Mouse (Mus musculus) embryonic facial prominence, embryonic 15.5 days (tissue): Measurements from ENCODE around the gene Fam92b. TPM values are rescaled to one million over a fixed set of nuclear protein-coding genes. Genes with fewer than 3 reads are reported as not detected.

Experiments used
- ATAC-seq: fragments of 200-750 bp; cut with Nextera tagmentation; 2 replicates; pipeline ENCODE4 v1.8.0; 2017; ENCODE audit warnings: low read depth, moderate TSS enrichment; ENCODE audit not compliant: insufficient number of reproducible peaks, low FRiP score, low TSS enrichment
- H3K27ac ChIP-seq: fragments of 300-500 bp; sonication (generic); replicated peaks from 2 replicates; pipeline ENCODE4 v1.5.1; 2015; ENCODE audit warnings: mild to moderate bottlenecking, inconsistent platforms
- H3K27me3 ChIP-seq: fragments of 300-500 bp; sonication (generic); 2 replicates; pipeline ENCODE4 v1.6.1; 2015; ENCODE audit warnings: inconsistent platforms
- H3K36me3 ChIP-seq: fragments of 300-500 bp; sonication (generic); 2 replicates; pipeline ENCODE4 v1.6.1; 2015; ENCODE audit warnings: mild to moderate bottlenecking, inconsistent platforms
- H3K4me1 ChIP-seq: fragments of 300-500 bp; sonication (generic); 2 replicates; pipeline ENCODE4 v1.6.1; 2015; ENCODE audit warnings: inconsistent platforms
- H3K4me2 ChIP-seq: fragments of 300-500 bp; sonication (generic); replicated peaks from 2 replicates; pipeline ENCODE4 v1.6.1; 2015; ENCODE audit warnings: mild to moderate bottlenecking, inconsistent platforms
- H3K4me3 ChIP-seq: fragments of 300-500 bp; sonication (generic); replicated peaks from 2 replicates; pipeline ENCODE4 v1.5.1; 2015; ENCODE audit warnings: mild to moderate bottlenecking, inconsistent platforms
- H3K9ac ChIP-seq: fragments of 300-500 bp; sonication (generic); 2 replicates; pipeline ENCODE4 v1.6.1; 2015; ENCODE audit warnings: inconsistent platforms
- H3K9me3 ChIP-seq: fragments of 300-500 bp; sonication (generic); replicated peaks from 2 replicates; pipeline ENCODE4 v1.6.1; 2016; ENCODE audit warnings: inconsistent platforms
- WGBS: fragments of 180-500 bp; shearing (Covaris S2); methylation state at CpG from one replicate; pipeline ENCODE4 v1.1.7; 2015; 5-methylcytosine and 5-hydroxymethylcytosine counted together
- polyA plus RNA-seq: library from polyadenylated mRNA; unstranded; fragments of >200 nt; fragmentation: Nextera tagmentation; extraction: Ambion mirVana; gene quantifications from 2 replicates; pipeline ENCODE4 v1.2.1, GENCODE M21; 2015

The Fam92b gene
- polyA plus RNA-seq, 1 experiment from 2014 or later = 11.4 TPM

DNA sequence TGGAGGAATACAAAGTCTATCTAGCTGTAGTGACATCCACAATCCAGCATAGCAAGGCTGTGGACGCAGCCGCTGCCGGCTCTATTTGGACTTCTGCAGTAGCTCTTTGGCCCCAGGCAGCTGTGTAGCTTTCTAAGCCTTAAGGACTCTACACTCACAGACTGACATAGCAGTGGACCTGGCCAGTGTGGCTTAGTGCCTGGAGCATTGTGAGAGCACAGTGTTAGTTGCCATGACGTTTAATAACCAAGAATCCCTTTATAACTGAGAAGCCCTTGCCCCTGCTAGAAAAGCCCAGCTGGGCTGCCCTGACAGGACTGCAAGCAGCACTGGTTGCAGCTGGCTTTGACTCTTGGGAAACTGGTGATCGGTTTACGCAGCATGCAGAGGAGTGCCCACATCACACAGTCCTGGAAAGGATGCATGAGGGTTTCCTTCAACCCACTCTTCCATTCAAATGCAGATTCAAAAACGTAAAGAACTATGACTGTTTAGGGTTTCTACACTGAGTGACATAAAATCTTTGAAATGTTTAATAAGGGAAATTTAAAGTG lies 52.4 kb downstream of the Fam92b start:
- Histone ChIP-seq H3K4me2 (no peak overlapping the region), H3K9ac (no peak overlapping the region), H3K36me3 (no peaks in the 10 kb centered on the region), H3K27ac (no peak overlapping the region), H3K4me3 (no peak overlapping the region), H3K4me1 (peaks cover 9% of the 10 kb centered on the region; the same call in 1 of the 2 replicates), H3K27me3 (peaks cover 7% of the 10 kb centered on the region; the same call in 1 of the 2 replicates), H3K9me3 (no peaks in the 10 kb centered on the region)
- 45% methylated on average over 7 of the region's 7 CpGs for WGBS
- ATAC-seq = no peak

DNA sequence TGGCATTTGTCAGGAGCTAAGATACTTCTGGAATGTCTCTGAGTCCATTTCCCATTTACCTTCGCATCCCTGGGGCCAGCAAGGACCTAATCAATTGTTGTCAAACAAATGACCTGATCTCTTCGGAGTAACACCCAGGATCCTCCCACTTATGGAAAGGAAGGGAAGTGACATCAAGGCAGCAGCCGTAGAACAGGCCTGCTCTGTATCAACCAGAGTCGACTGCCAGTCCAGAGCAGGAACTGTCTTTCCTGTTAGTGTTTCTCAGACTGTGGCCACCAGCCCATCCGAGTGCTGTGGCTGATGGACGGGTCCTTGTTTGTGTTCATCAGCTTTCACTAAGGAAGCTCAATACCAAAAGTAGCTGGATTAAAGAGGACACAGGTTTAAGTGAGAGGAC lies 53.0 kb downstream of the Fam92b start:
- Histone ChIP-seq H3K9ac (no peak overlapping the region), H3K9me3 (no peaks in the 10 kb centered on the region), H3K4me1 (peaks cover 9% of the 10 kb centered on the region; the same call in 1 of the 2 replicates), H3K4me2 (no peak overlapping the region), H3K27ac (no peak overlapping the region), H3K27me3 (peaks cover 7% of the 10 kb centered on the region; the same call in 1 of the 2 replicates), H3K36me3 (no peaks in the 10 kb centered on the region), H3K4me3 (no peak overlapping the region)
- WGBS = 51% methylated on average over 6 of the region's 6 CpGs
- no peak for ATAC-seq

- WGBS = 40% methylated on average over 5 of the region's 5 CpGs
- Histone ChIP-seq H3K27me3 (peaks cover 9% of the 10 kb centered on the region), H3K4me2 (no peak overlapping the region), H3K4me3 (no peak overlapping the region), H3K9ac (no peak overlapping the region), H3K4me1 (peaks cover 6% of the 10 kb centered on the region; the same call in 1 of the 2 replicates), H3K36me3 (no peaks in the 10 kb centered on the region), H3K27ac (no peak overlapping the region), H3K9me3 (no peaks in the 10 kb centered on the region)
- ATAC-seq = no peak
These were observed 56.3 kb downstream of the Fam92b start for GRCm38 (mm10) chr8:120120951-120121350.

DNA sequence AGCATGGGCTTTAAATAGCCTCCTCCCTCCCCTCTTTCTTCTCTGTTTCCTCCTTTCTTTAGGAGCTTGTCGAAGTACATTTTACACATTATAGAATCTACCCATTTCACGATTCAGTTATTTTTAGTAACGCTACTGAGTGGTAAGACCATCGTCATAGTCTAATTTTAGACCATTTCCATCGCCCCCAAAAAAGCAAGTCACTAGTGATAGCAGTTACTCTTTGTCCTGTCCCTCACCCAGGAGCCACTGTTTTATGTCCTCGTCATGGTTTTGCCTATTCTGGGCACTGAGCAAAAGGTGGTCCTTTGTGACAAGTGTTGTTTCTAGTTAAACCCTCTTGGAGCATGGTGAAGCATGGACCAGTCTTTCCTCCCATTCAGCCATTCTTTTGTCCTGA lies 57.3 kb downstream of the Fam92b start:
- H3K9ac ChIP-seq = no peak overlapping the region
- H3K36me3 ChIP-seq = no peaks in the 10 kb centered on the region
- no peak overlapping the region for H3K4me2 ChIP-seq
- no peak overlapping the region for H3K27ac ChIP-seq
- no peak for ATAC-seq
- H3K4me3 ChIP-seq = no peak overlapping the region
- H3K4me1 ChIP-seq = peaks cover 6% of the 10 kb centered on the region; the same call in 1 of the 2 replicates
- H3K9me3 ChIP-seq = no peaks in the 10 kb centered on the region
- WGBS = 76% methylated on average over 6 of the region's 6 CpGs
- peaks cover 18% of the 10 kb centered on the region for H3K27me3 ChIP-seq

GRCm38 (mm10) chr8:120119429-120119828 lies 57.8 kb downstream of the Fam92b start:
- Histone ChIP-seq H3K9me3 (no peaks in the 10 kb centered on the region), H3K4me1 (peaks cover 11% of the 10 kb centered on the region), H3K27me3 (peaks cover 23% of the 10 kb centered on the region), H3K9ac (no peak overlapping the region), H3K4me3 (no peak overlapping the region), H3K4me2 (no peak overlapping the region), H3K27ac (no peak overlapping the region), H3K36me3 (no peaks in the 10 kb centered on the region)
- 67% methylated on average over 3 of the region's 3 CpGs for WGBS
- no peak for ATAC-seq

- WGBS = 65% methylated on average over 5 of the region's 5 CpGs
- Histone ChIP-seq H3K27ac (no peak overlapping the region), H3K36me3 (no peaks in the 10 kb centered on the region), H3K9me3 (no peaks in the 10 kb centered on the region), H3K27me3 (peaks cover 28% of the 10 kb centered on the region), H3K4me3 (no peak overlapping the region), H3K4me2 (no peak overlapping the region), H3K4me1 (peaks cover 16% of the 10 kb centered on the region), H3K9ac (no peak overlapping the region)
- no peak for ATAC-seq
These were observed 58.4 kb downstream of the Fam92b start for GRCm38 (mm10) chr8:120118847-120119246.

DNA sequence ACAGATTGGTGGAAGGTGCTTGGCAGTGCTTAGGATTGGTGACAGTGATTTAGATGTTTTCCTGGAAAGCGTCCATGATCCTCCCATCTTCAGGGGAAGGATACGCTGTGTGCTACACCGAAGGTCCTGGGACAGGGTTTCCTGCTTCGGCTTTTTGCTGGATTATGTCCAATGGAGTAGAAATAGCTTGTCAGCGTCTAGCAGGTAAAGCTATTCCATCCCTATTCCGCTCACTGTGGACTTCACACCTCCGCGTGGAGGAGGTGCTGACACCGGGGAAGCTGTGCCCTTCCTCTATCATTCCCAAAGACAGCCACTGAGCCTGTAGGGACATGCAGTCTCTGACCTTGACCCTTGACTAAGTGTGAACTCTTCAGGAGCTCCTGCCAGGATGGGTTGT lies 59.1 kb downstream of the Fam92b start:
- H3K4me3 ChIP-seq = no peak overlapping the region
- peaks cover 19% of the 10 kb centered on the region for H3K4me1 ChIP-seq
- ATAC-seq = no peak
- no peak overlapping the region for H3K9ac ChIP-seq
- no peak overlapping the region for H3K4me2 ChIP-seq
- no peaks in the 10 kb centered on the region for H3K9me3 ChIP-seq
- H3K27me3 ChIP-seq = peaks cover 28% of the 10 kb centered on the region
- H3K27ac ChIP-seq = no peak overlapping the region
- no peaks in the 10 kb centered on the region for H3K36me3 ChIP-seq
- WGBS = 79% methylated on average over 9 of the region's 9 CpGs

DNA sequence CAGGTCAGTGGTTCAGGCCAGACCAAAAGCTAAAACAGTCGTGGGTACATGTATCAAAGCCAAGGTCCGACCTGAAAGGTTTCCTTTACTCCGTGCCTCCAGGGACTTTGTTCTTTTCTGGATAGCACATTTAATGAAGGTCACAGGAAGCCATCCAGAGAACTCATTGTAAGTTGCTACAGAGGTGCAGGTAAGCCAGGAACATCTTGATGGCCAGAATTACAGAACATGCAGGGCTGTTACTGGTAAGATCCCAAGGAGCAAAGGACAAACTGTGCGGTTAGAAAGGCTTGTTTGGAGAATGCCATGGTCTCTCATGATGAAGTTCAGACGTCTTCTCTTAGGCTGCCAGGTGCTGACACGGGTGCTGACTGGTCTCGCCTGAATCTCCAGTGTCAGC lies 60.7 kb downstream of the Fam92b start:
- Histone ChIP-seq H3K36me3 (no peaks in the 10 kb centered on the region), H3K9me3 (no peaks in the 10 kb centered on the region), H3K4me3 (no peak overlapping the region), H3K27ac (no peak overlapping the region), H3K4me2 (no peak overlapping the region), H3K27me3 (peaks cover 28% of the 10 kb centered on the region), H3K9ac (no peak overlapping the region), H3K4me1 (peaks cover 24% of the 10 kb centered on the region)
- whole genome bisulfite sequencing = 64% methylated on average over 7 of the region's 7 CpGs
- ATAC-seq = no peak

Other genes starting within 250 kb of the Fam92b start
- 11.6 and 13.1 TPM in 2 replicates for gene Crispld2, start 185.0 kb downstream of the Fam92b start, polyA plus RNA-seq
- 31.3 and 35.2 TPM in 2 replicates for gene Zdhhc7, start 76.0 kb downstream of the Fam92b start, polyA plus RNA-seq
- 8.5 and 8.7 TPM in 2 replicates for gene 6430548M08Rik, start 63.3 kb downstream of the Fam92b start, polyA plus RNA-seq
- gene Gse1, start 51.0 kb upstream of the Fam92b start, polyA plus RNA-seq = 11.1 and 12.0 TPM in 2 replicates